Mouse (Mus musculus) lung, embryonic 14.5 days (tissue): Measurements from ENCODE around the gene Unc5a. TPM values are rescaled to one million over a fixed set of nuclear protein-coding genes. Genes with fewer than 3 reads are reported as not detected.

Source experiments
- ATAC-seq: fragments of 200-750 bp; cut with Nextera tagmentation; 2 replicates; pipeline ENCODE4 v1.8.0; 2017; ENCODE audit warnings: mild to moderate bottlenecking, moderate TSS enrichment, moderate library complexity; ENCODE audit not compliant: insufficient read depth
- DNase-seq: peaks from one replicate; pipeline ENCODE4 v3.0.0-alpha.2; 2015
- H3K27ac ChIP-seq: fragments of 300-500 bp; sonication (generic); 2 replicates; pipeline ENCODE4 v1.5.1; 2014; ENCODE audit warnings: low read depth, mild to moderate bottlenecking, moderate library complexity
- H3K27me3 ChIP-seq: fragments of 300-500 bp; sonication (generic); 2 replicates; pipeline ENCODE4 v1.6.1; 2014; ENCODE audit warnings: low read length, control low read depth; ENCODE audit not compliant: insufficient read depth
- H3K36me3 ChIP-seq: fragments of 300-500 bp; sonication (generic); 2 replicates; pipeline ENCODE4 v1.6.1; 2014; ENCODE audit warnings: control low read depth; ENCODE audit not compliant: insufficient read depth
- H3K4me1 ChIP-seq: fragments of 300-500 bp; sonication (generic); 2 replicates; pipeline ENCODE4 v1.6.1; 2014; ENCODE audit warnings: antibody characterized with exemption, control low read depth; ENCODE audit not compliant: insufficient read depth
- H3K4me2 ChIP-seq: fragments of 300-500 bp; sonication (generic); 2 replicates; pipeline ENCODE4 v1.6.1; 2014; ENCODE audit warnings: mild to moderate bottlenecking
- H3K4me3 ChIP-seq: fragments of 300-500 bp; sonication (generic); 2 replicates; pipeline ENCODE4 v1.5.1; 2014; ENCODE audit warnings: low read depth, low read length
- H3K9ac ChIP-seq: fragments of 300-500 bp; sonication (generic); 2 replicates; pipeline ENCODE4 v1.6.1; 2014
- H3K9me3 ChIP-seq: fragments of 300-500 bp; sonication (generic); 2 replicates; pipeline ENCODE4 v1.6.1; 2016; ENCODE audit warnings: low read depth, low read length, control low read depth
- CTCF ChIP-seq: IDR thresholded peaks from 2 replicates; pipeline ENCODE4 v1.5.1; 2016; ENCODE audit warnings: antibody characterized with exemption, low read depth
- WGBS: fragments of 180-500 bp; shearing (Covaris S2); extraction: QIAGEN DNeasy Blood & Tissue Kit; methylation state at CpG from one replicate; pipeline ENCODE4 v1.1.7; 2014; 5-methylcytosine and 5-hydroxymethylcytosine counted together
- polyA plus RNA-seq: library from polyadenylated mRNA; unstranded; fragments of >200 nt; fragmentation: Nextera tagmentation; extraction: Ambion mirVana; gene quantifications from 2 replicates; pipeline ENCODE4 v1.2.1, GENCODE M21; 2014

Unc5a gene
- polyA plus RNA-seq, 1 experiment from 2014 or later, result 7.5 TPM

DNA sequence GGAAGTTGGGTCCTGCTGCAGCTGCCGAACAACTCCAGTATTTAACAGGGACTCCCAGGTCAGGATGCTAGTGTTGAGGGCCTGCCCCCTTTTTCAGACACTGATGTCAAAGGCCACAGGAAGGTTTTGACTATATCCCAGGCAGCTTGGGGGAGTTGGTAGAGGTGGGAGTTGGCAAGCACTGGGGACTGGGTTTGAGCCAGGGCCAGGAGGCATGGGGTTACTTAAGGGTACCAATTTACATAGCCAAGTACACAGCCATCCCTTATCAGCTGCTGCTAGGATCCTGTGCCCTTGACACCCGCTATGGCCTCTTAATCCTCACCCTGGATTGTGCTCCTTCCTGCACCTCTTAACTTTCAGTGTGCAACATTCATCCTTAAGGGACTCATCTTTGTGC lies 5.5 kb downstream of the Unc5a start:
- no peaks in the 10 kb centered on the region for H3K36me3 ChIP-seq
- H3K4me3 ChIP-seq, result no peak overlapping the region
- ATAC-seq (no peak), DNase-seq (no peak)
- no peak for TF ChIP-seq CTCF
- H3K9me3 ChIP-seq, result no peaks in the 10 kb centered on the region
- no peak overlapping the region for H3K4me2 ChIP-seq
- H3K4me1 ChIP-seq, result no peaks in the 10 kb centered on the region; the same call in 1 of the 2 replicates
- H3K27ac ChIP-seq, result no peak overlapping the region
- H3K9ac ChIP-seq, result no peak overlapping the region
- 41% methylated on average over 2 of the region's 2 CpGs for WGBS
- H3K27me3 ChIP-seq, result peaks cover 33% of the 10 kb centered on the region

DNA sequence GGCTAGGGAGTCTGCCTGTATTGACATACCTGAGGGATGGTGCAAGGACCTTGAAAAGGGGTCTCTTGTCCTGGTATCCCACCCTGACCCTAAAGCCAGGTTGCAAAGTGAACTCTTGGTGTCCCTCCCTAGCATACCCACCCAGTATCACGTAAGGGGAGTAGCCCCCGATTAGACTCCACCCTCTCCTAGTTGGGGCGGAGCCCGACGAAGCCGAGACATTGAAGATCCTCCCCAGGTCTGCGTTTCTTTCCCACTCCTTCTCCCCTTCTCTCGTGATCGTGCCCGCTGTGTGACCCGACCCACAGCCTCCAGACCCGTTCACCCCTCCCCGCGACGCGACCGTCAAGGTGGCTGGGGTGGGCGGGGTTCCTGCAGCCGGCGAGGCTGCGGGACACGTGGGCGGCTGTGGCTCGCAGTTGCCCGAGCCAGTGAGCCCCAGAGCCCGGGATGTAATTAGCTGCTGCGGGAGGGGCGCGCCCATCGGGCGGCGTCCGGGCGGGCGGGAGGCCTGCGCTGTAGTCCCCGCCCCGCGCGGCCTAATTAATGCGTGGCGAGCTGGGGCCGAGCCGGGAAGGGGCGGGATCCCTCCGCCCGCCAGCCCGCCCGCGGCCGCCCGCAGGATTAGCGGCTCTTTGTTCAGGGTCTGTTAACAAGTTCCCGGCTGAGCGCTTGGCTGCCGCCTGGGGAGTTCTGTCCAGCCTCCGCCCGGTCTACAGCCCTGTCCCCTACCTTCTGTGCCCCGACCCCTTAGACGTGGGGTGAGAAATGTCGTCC lies 6.7 kb downstream of the Unc5a start:
- H3K4me2 ChIP-seq, result peak overlapping the region; percentile 95
- no peaks in the 10 kb centered on the region for H3K36me3 ChIP-seq
- H3K9me3 ChIP-seq, result no peaks in the 10 kb centered on the region
- H3K9ac ChIP-seq, result peak overlapping the region; percentile 62
- ATAC-seq (peak; percentile 80), DNase-seq (peak; percentile 82)
- H3K27ac ChIP-seq, result no peak overlapping the region
- no peaks in the 10 kb centered on the region for H3K4me1 ChIP-seq
- peaks cover 24% of the 10 kb centered on the region for H3K27me3 ChIP-seq
- peak overlapping the region; percentile 56 for H3K4me3 ChIP-seq
- no peak for TF ChIP-seq CTCF
- WGBS, result under 1% methylated on average over 60 of the region's 61 CpGs

DNA sequence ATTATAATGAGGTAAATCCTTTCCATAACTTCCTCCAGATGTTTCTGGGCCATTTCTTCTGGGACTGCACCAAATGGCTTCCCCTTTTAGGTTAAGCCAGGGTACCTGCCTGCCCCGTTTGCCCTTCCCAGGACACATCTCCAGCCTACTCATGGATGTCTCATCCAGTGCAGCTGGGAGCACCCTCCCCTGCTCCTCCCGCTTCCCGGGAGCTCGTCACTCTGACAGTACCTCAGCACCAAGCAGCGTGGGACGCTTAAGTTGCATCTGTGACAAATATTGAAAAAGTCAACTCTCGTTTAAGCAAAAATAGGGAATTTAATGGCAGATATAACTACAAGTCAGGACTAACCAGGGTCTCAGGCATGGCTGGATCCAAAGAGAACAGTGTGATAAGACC lies 8.1 kb downstream of the Unc5a start:
- no peak for DNase-seq

DNA sequence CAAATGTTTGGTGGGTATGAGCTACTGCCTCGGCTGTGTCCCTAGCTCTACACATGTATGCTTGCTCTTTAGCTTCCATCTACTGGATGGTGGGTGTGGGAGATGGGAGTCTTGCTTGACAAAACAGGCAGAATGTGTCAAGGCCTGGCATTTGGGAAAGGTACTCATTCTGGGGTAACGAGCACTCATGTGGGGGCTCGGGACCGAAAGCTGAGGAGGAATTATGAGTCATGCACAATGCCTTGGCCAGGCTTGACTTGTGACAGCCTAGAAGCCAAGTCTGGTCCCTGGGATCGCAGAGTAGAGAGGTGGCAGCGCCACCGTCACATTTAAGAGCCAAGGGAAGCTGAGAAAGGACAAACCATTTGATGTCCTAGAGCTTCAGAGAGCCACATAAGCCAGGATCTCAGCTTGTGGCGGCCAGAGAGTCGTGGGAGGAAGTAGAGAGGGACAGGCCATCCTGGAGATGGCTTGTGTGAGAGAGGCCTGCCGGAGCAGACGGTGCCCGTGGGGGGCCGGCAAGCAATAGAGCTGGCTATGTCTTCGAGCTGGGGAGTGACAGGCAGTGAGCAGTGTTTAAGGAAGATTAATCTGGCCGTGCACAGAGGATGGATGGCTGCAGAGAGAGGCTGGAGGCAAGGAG lies 10.0 kb downstream of the Unc5a start:
- TF ChIP-seq CTCF, result no peak
- H3K9ac ChIP-seq, result no peak overlapping the region
- H3K27me3 ChIP-seq, result peaks cover 12% of the 10 kb centered on the region; the same call in 1 of the 2 replicates
- no peak for ATAC-seq
- no peaks in the 10 kb centered on the region for H3K9me3 ChIP-seq
- no peak overlapping the region for H3K4me2 ChIP-seq
- H3K4me1 ChIP-seq, result no peaks in the 10 kb centered on the region
- DNase-seq, result no peak
- H3K4me3 ChIP-seq, result no peak overlapping the region
- no peak overlapping the region for H3K27ac ChIP-seq
- no peaks in the 10 kb centered on the region for H3K36me3 ChIP-seq
- WGBS, result 56% methylated on average over 15 of the region's 15 CpGs

More for the DNA sequence above, 8.1 kb downstream of the Unc5a start:
- WGBS, result 78% methylated on average over 7 of the region's 7 CpGs
- no peak overlapping the region for H3K9ac ChIP-seq
- H3K36me3 ChIP-seq, result no peaks in the 10 kb centered on the region
- no peak overlapping the region for H3K4me2 ChIP-seq
- H3K4me1 ChIP-seq, result no peaks in the 10 kb centered on the region
- no peak overlapping the region for H3K27ac ChIP-seq
- TF ChIP-seq CTCF, result no peak
- no peak overlapping the region for H3K4me3 ChIP-seq
- no peaks in the 10 kb centered on the region for H3K9me3 ChIP-seq
- peaks cover 12% of the 10 kb centered on the region; the same call in 1 of the 2 replicates for H3K27me3 ChIP-seq
- ATAC-seq, result no peak

DNA sequence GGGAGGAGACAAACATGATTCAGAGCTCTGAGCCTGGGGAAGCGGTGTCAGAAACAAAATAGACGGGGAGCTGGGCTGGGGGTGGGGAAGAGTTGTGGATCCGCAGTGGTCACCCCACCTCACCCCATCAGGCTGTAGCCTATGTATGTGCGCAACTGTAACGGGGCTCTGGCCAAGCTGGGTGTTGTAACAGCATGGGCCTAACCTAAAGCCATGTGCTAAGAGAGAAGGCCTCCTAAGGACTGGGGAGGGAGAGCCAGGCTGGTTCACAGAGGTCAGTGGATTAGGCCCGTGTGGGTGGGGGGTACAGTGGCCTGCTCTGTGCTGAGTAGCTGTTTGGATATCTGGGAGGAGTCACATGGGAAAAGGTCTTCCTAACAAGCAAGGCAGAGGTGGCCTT lies 10.6 kb downstream of the Unc5a start:
- H3K4me1 ChIP-seq, result no peaks in the 10 kb centered on the region
- H3K9ac ChIP-seq, result no peak overlapping the region
- ATAC-seq, result no peak
- no peak overlapping the region for H3K4me3 ChIP-seq
- 29% methylated on average over 6 of the region's 6 CpGs for WGBS
- no peak overlapping the region for H3K4me2 ChIP-seq
- DNase-seq, result no peak
- no peaks in the 10 kb centered on the region for H3K9me3 ChIP-seq
- H3K27ac ChIP-seq, result no peak overlapping the region
- H3K27me3 ChIP-seq, result peaks cover 7% of the 10 kb centered on the region; the same call in 1 of the 2 replicates
- TF ChIP-seq CTCF, result no peak
- no peaks in the 10 kb centered on the region for H3K36me3 ChIP-seq

GRCm38 (mm10) chr13:54960491-54960890 lies 11.3 kb downstream of the Unc5a start:
- no peak for ATAC-seq
- no peaks in the 10 kb centered on the region for H3K36me3 ChIP-seq
- TF ChIP-seq CTCF, result no peak
- H3K27ac ChIP-seq, result no peak overlapping the region
- H3K4me3 ChIP-seq, result no peak overlapping the region
- no peaks in the 10 kb centered on the region for H3K9me3 ChIP-seq
- H3K4me2 ChIP-seq, result no peak overlapping the region
- DNase-seq, result no peak
- no peak overlapping the region for H3K9ac ChIP-seq
- 40% methylated on average over 3 of the region's 3 CpGs for WGBS
- H3K27me3 ChIP-seq, result peaks cover 4% of the 10 kb centered on the region; the same call in 1 of the 2 replicates
- H3K4me1 ChIP-seq, result no peaks in the 10 kb centered on the region

GRCm38 (mm10) chr13:54965256-54965655 lies 16.0 kb downstream of the Unc5a start:
- Histone ChIP-seq H3K27ac (no peak overlapping the region), H3K36me3 (no peaks in the 10 kb centered on the region), H3K4me2 (no peak overlapping the region), H3K4me3 (no peak overlapping the region), H3K9me3 (no peaks in the 10 kb centered on the region), H3K27me3 (no peaks in the 10 kb centered on the region), H3K4me1 (no peaks in the 10 kb centered on the region), H3K9ac (no peak overlapping the region)
- TF ChIP-seq CTCF, result peak; percentile 17; the same call in 1 of the 2 replicates
- no peak for ATAC-seq
- WGBS, result 83% methylated on average over 6 of the region's 6 CpGs
- DNase-seq, result no peak
